Mouse (Mus musculus) mature B cell (primary cell): ENCODE data around the gene Il10ra.

ENCODE experiments used
- in situ Hi-C: fragments of 300-500 bp; cut with MboI; formaldehyde crosslinking; loops from 2 replicates; pipeline ENCODE4 v1.14.3; 2019

Gene Il10ra

GRCm38 (mm10) chr9:45268597-45269325 is at the start of gene Il10ra:
TSS of gene Il10ra (minus strand) at chr9:45269149.
- in situ Hi-C loops, result no loop called here

- in situ Hi-C loops, result no loop called here
Observed at GRCm38 (mm10) chr9:45317635-45318034, 48.7 kb upstream of the Il10ra start.

- in situ Hi-C loops, result no loop called here
Observed at GRCm38 (mm10) chr9:45313913-45314312, 45.0 kb upstream of the Il10ra start.

GRCm38 (mm10) chr9:45311858-45312257 is 42.9 kb upstream of the Il10ra start:
- in situ Hi-C loops, result no loop called here

GRCm38 (mm10) chr9:45308521-45308920 is 39.6 kb upstream of the Il10ra start:
- in situ Hi-C loops, result no loop called here

GRCm38 (mm10) chr9:45306746-45307410 is 37.9 kb upstream of the Il10ra start:
- in situ Hi-C loops, result no loop called here

- in situ Hi-C loops, result loop anchor here (5.0 kb wide), 1 partner anchor 79 kb away; no protein-coding TSS in a partner anchor
Observed at GRCm38 (mm10) chr9:45301771-45302170, 32.8 kb upstream of the Il10ra start.

- in situ Hi-C loops, result loop anchor here (5.0 kb wide), 1 partner anchor 78 kb away; no protein-coding TSS in a partner anchor
Observed at GRCm38 (mm10) chr9:45300422-45301104, 31.6 kb upstream of the Il10ra start.

GRCm38 (mm10) chr9:45299231-45300006 is 30.5 kb upstream of the Il10ra start:
- in situ Hi-C loops, result loop anchor here (5.0 to 10.0 kb wide), 3 partner anchors 55 to 93 kb away; no protein-coding TSS in a partner anchor

GRCm38 (mm10) chr9:45294210-45295011 is 25.5 kb upstream of the Il10ra start:
- in situ Hi-C loops, result loop anchor here (5.0 to 10.0 kb wide), 2 partner anchors 50 to 98 kb away; no protein-coding TSS in a partner anchor

GRCm38 (mm10) chr9:45291481-45292168 is 22.7 kb upstream of the Il10ra start:
- in situ Hi-C loops, result loop anchor here (10.0 kb wide), 1 partner anchor 47 kb away; no protein-coding TSS in a partner anchor

GRCm38 (mm10) chr9:45282466-45282865 is 13.5 kb upstream of the Il10ra start:
- in situ Hi-C loops, result no loop called here

GRCm38 (mm10) chr9:45280891-45281290 is 11.9 kb upstream of the Il10ra start:
- in situ Hi-C loops, result no loop called here

GRCm38 (mm10) chr9:45280059-45280458 is 11.1 kb upstream of the Il10ra start:
- in situ Hi-C loops, result no loop called here

- in situ Hi-C loops, result no loop called here
Observed at GRCm38 (mm10) chr9:45274635-45275034, 5.7 kb upstream of the Il10ra start.

GRCm38 (mm10) chr9:45274218-45274617 is 5.3 kb upstream of the Il10ra start:
- in situ Hi-C loops, result no loop called here

- in situ Hi-C loops, result no loop called here
Observed at GRCm38 (mm10) chr9:45272213-45272612, 3.3 kb upstream of the Il10ra start.

GRCm38 (mm10) chr9:45268079-45268478 is 870 bp downstream of the Il10ra start:
- in situ Hi-C loops, result no loop called here

- in situ Hi-C loops, result no loop called here
Observed at GRCm38 (mm10) chr9:45267099-45267498, 1.9 kb downstream of the Il10ra start.

- in situ Hi-C loops, result no loop called here
Observed at GRCm38 (mm10) chr9:45261872-45262271, 7.1 kb downstream of the Il10ra start.
